Mouse (Mus musculus): Measurements from ENCODE around the gene Ly86.

DNA sequence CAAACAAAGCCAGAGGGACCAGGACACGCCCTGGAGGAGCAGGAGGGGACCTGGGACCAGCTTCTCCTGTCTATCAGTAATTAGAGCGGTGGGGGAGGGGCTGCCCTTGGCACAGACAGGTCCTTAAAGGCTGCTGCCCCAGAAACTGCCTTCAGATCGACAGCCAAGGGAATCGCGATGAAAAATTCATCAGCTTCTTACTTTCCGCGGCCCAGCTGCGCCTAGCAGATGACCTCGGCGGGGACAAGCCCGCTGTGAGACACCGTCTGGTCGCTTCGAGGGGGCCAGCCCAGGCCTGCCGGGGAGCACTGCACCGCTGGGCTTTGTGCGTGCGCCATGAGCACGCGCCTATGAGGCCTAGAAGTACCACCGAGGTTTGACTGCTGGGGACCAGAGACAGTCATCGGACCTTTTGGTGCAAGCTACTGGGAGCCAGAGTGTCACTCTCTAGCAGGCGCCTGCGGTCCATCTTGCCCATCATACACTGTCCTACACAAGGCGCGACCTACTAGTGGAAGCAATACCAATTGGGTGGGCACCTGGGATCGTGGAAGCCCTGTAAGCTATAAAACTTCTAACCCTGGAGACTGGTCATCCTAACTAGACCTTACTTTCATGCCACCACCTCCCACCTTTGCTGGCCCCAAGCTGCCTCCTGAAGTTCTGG is 33.3 kb upstream of the Ly86 start:
- TF ChIP-seq CTCF (IDR thresholded peaks at IDR 0.05; ENCODE audit: low read depth) (no peak), EP300 (IDR thresholded peaks at IDR 0.05; ENCODE audit: low read depth) (no peak)
